Mouse (Mus musculus) kidney, adult 8-10 months (tissue): Measurements from ENCODE around the gene Ube2o.
"Not testable (repeated sequence)": the region's sequence is repeated elsewhere in the genome, so short reads cannot be mapped to it uniquely, and the experiment has no call there.

Source experiments
- DNase-seq, 2 experiments: peaks; one replicate each; pipeline ENCODE4 v3.0.0; 2022

Ube2o gene

GRCm38 (mm10) chr11:116506151-116506875 is 74.9 kb downstream of the Ube2o start:
- no peak for DNase-seq

DNA sequence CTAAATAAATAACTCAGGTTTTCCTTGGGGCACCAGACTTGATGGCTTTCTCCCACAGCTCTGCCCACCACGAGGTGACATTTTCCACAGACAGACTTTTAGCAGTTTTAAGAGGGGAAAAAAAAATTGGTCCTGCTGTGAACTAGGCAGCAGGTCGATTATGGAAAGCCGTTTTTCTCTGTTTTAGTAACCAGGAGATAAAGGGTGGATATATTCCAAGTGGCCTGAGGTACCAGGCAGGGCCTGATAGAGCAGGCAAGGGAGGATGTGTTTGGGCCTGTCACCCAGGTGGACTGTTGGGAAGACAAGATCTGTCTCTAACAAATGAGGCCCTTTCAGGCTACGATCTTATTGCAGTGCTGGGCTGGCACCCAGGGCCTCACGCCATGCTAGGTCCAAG is 75.7 kb downstream of the Ube2o start:
- no peak for DNase-seq

- no peak for DNase-seq
Measured at GRCm38 (mm10) chr11:116504516-116504915, 76.7 kb downstream of the Ube2o start.

DNA sequence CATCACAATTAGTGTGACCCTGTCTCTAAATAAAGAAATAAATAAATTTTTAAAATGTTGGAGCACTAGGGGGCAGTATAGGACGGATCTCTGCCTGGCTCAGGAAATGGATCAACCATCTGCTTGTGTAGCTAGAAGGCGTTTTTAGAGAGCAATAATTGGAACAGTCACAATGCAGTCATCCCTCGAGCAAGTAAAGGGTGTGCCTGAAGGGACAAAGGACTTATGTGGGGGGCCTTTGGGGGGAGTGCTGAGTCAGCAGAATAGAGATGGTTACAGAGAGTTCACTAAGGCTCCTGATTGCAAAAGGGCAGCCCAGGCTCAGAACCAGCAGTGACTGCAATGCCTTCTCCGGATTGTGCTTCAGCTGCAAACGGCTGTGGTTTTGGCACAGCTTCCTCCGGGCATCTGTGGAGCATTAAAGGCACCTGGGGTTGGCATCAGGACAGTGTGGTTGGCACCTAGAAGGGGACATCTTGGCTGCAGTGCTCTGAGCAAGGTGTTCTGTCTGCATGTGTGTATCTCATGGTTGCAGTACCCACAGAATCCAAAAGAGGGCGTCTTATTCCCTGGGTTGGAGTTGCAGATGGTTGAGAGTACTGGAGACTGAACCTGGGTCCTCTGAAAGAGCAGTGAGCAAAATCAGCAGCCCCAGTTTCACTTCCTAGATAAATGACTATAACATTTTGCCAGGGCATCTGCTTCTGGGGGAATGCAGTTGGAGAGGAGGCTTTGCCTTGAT is 80.1 kb downstream of the Ube2o start:
- DNase-seq = no peak

DNA sequence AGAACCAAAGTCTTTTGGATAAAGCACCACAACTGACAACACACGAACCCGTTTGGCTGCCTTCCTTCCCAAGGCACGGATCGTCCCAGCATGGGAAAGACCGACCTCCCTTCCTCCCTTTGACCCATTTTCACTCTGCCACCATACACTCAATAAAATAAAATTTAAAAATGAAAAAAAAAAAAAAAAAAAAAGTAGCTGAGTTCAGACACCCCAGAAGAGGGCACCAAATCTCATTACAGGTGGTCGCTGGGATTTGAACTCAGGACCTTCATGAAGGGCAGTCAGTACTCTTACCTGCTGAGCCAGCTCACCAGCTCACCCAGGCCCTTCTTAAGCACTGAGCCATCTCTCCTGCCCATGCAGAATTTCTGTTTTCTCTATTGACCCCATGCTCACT is 82.2 kb downstream of the Ube2o start:
- no peak for DNase-seq

GRCm38 (mm10) chr11:116498596-116498995 is 82.7 kb downstream of the Ube2o start:
- DNase-seq = no peak

DNA sequence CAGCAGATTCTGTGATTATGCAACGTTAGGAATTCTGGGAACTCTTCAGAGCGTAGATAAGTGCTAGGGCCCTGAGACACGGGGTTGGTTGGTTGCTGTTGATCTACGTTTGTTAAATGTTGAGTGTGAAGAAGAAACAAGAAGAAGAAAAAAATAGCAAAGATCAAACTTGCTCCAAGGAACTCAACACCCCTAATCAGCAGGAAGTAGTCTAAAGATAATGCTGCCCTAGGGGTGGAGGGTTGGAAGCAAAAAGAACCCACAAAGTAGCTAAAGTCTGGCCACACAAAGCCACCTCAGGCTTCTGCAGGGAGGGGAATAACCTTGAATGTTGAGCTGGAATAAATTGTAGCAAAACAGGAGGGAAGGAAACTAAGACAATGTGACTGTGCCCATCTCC is 83.9 kb downstream of the Ube2o start:
- DNase-seq = no peak

GRCm38 (mm10) chr11:116494474-116495174 is 86.6 kb downstream of the Ube2o start:
- peak; percentile 34 to 61 for DNase-seq

- peak in 1 of 2 experiments; percentile 58 for DNase-seq
Measured at GRCm38 (mm10) chr11:116493795-116494252, 87.4 kb downstream of the Ube2o start, which contains the start of gene Prpsap1. Gene Prpsap1, minus strand, starts transcription at chr11:116494202.

- no peak for DNase-seq
Measured at GRCm38 (mm10) chr11:116493191-116493590, 88.1 kb downstream of the Ube2o start.

GRCm38 (mm10) chr11:116492507-116492906 is 88.7 kb downstream of the Ube2o start:
- DNase-seq = not testable (repeated sequence)

DNA sequence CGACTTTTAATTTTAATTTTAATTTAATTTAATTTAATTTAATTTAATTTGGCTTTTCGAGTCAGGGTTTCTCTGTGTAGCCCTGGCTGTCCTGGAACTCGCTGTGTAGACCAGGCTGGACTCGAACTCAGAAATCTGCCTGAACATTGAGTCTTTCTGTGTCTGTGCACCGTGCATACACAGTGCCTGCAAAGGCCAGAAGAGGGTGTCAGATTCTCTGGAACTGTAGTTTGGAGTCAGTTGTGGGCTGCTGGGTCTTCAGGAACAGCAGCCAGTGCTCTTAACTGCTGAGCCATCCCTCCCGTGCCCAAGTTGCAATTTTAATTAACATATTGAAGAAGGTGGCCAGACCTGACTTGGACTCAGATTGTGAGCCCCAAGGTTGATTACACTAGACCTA is 89.9 kb downstream of the Ube2o start:
- DNase-seq = no peak

DNA sequence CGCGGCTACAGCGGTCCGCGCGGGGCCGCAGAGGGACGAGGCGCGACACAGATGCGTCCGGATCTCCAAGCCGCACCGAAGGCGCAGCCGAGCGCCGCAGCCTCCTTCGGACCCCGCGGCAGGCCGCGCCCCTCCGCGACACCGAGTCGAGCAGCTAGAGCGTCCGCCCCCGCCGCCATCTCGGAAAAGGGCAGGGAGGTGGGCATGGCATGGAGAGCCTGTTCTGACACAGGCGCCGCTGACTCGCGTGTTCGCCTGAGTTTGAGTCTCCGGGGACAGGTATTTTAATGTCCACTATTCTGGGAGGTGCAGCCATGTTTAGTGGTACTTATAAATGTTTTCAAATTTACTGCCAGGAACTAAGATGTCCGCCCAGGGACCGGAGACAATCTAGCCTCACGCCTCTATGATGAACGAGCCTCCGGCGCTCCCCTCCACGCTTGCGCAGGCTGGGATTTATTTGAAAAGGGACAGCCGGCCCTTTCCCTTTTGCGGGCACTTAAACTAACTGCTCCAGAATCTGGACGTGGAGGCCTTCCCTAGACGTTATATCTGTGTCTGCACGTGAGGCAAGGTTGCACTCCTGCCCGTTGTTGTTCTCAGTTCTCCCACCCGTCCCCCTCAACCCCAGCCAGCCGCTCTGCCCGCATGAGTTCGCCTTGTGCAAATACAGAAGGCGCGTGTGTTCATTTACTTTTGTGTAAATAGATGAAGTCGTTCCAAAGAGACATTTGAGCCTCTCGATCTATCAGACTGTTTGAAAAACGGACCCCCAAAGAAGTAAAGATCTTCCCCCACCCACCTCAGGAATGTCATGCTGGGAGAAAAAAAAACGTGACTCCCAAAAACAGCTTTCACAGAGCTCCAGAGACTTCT is 90.8 kb downstream of the Ube2o start:
- peak; percentile 87 to 89 for DNase-seq

DNA sequence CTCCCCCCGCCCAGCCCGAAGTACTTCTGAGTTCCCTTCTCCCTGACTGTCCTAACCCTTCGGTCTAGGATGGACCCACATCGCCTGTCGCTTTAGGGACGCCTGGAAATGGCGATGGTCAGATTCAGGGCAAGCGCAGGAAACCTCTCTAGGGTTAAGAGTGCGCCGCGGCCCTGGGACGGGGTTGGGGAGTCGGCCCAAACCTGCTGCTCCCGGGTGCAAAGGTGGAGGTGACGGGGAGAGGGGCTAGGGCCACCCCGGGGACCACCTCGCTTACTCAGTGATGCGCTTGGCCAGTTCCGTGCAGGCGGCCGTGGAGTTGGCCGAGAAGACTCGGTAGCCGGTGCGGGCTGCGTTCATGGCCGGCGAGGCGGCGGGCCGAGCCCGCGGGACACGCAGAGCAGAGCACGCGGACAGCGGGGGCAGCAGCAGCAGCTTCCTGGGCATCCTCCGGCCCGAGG is 91.4 kb downstream of the Ube2o start:
- no peak for DNase-seq

GRCm38 (mm10) chr11:116488693-116489375 is 92.4 kb downstream of the Ube2o start:
- DNase-seq = no peak

GRCm38 (mm10) chr11:116488207-116488606 is 93.0 kb downstream of the Ube2o start:
- no peak for DNase-seq
